Mouse (Mus musculus): ENCODE data around the gene Nr1i3. TPM values are rescaled to one million over a fixed set of nuclear protein-coding genes. Genes with fewer than 3 reads are reported as not detected.

The Nr1i3 gene
- 0.19 and 0.23 TPM in 2 replicates for polyA plus RNA-seq (2012; rRNA removed)

- no peak within 1 kb of the TSS for H3K27ac ChIP-seq (ENCODE audit: insufficient read depth, low read length)
- no peak for DNase-seq
- WGBS, result 70% methylated on average over 10 of the region's 10 CpGs
- no peaks in the 10 kb centered on the region for H3K4me1 ChIP-seq (ENCODE audit: control insufficient read depth, insufficient read depth, low read length)
- H3K27me3 ChIP-seq (ENCODE audit: control insufficient read depth, insufficient read depth, low read length), result peaks cover 1% of the 10 kb centered on the region; the same call in 1 of the 2 replicates
- TF ChIP-seq POLR2A (IDR thresholded peaks at IDR 0.05; ENCODE audit: borderline replicate concordance, insufficient read depth, low read length) (no peak), CTCF (IDR thresholded peaks at IDR 0.05; ENCODE audit: borderline replicate concordance, insufficient read depth, low read depth, low read length) (no peak)
- no peak within 1 kb of the TSS for H3K4me3 ChIP-seq (replicated peaks; ENCODE audit: insufficient read depth, low read depth, low read length)
These were observed at the start of gene Nr1i3 for GRCm38 (mm10) chr1:171213801-171214496. Nr1i3 (plus strand) TSS chr1:171213970.

GRCm38 (mm10) chr1:171164258-171164657 is 49.5 kb upstream of the Nr1i3 start:
- no peaks in the 10 kb centered on the region for H3K4me1 ChIP-seq (ENCODE audit: control insufficient read depth, insufficient read depth, low read length)
- TF ChIP-seq CTCF (IDR thresholded peaks at IDR 0.05; ENCODE audit: borderline replicate concordance, insufficient read depth, low read depth, low read length) (no peak), POLR2A (IDR thresholded peaks at IDR 0.05; ENCODE audit: borderline replicate concordance, insufficient read depth, low read length) (no peak)
- no peaks in the 10 kb centered on the region for H3K27me3 ChIP-seq (ENCODE audit: control insufficient read depth, insufficient read depth, low read length)
- no peak for DNase-seq
- H3K4me3 ChIP-seq (replicated peaks; ENCODE audit: insufficient read depth, low read depth, low read length), result no peak overlapping the region
- no peak overlapping the region for H3K27ac ChIP-seq (ENCODE audit: insufficient read depth, low read length)
- 33% methylated on average over 3 of the region's 3 CpGs for WGBS

GRCm38 (mm10) chr1:171165629-171166345 is 48.0 kb upstream of the Nr1i3 start:
- H3K4me3 ChIP-seq (replicated peaks; ENCODE audit: insufficient read depth, low read depth, low read length), result no peak overlapping the region
- H3K27me3 ChIP-seq (ENCODE audit: control insufficient read depth, insufficient read depth, low read length), result no peaks in the 10 kb centered on the region
- TF ChIP-seq POLR2A (IDR thresholded peaks at IDR 0.05; ENCODE audit: borderline replicate concordance, insufficient read depth, low read length) (no peak), CTCF (IDR thresholded peaks at IDR 0.05; ENCODE audit: borderline replicate concordance, insufficient read depth, low read depth, low read length) (no peak)
- no peak overlapping the region for H3K27ac ChIP-seq (ENCODE audit: insufficient read depth, low read length)
- H3K4me1 ChIP-seq (ENCODE audit: control insufficient read depth, insufficient read depth, low read length), result no peaks in the 10 kb centered on the region
- DNase-seq, result no peak
- 76% methylated on average over 5 of the region's 5 CpGs for WGBS

DNA sequence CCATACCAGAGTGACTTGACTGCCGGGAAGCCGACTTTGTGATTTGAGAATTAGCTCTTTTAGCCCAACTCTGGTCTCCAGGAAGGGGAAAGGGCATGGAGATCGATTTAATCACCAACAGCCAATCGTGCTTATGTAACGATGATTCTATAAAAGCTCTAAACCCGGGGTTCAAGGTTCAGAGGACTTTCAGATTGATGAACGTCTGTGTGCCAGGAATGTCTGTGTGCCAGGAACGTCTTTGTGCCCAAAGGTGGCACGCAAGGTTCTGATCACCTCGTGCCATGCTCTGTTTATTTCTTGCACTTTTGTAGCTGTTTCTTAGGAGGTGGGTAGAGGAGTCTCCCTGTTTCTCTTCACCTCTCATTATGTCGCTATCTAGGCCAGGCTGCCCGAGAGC is 44.9 kb upstream of the Nr1i3 start:
- H3K27me3 ChIP-seq (ENCODE audit: control insufficient read depth, insufficient read depth, low read length), result no peaks in the 10 kb centered on the region
- H3K4me3 ChIP-seq (replicated peaks; ENCODE audit: insufficient read depth, low read depth, low read length), result no peak overlapping the region
- TF ChIP-seq POLR2A (IDR thresholded peaks at IDR 0.05; ENCODE audit: borderline replicate concordance, insufficient read depth, low read length) (no peak), CTCF (IDR thresholded peaks at IDR 0.05; ENCODE audit: borderline replicate concordance, insufficient read depth, low read depth, low read length) (no peak)
- 81% methylated on average over 12 of the region's 12 CpGs for WGBS
- no peak for DNase-seq
- no peak overlapping the region for H3K27ac ChIP-seq (ENCODE audit: insufficient read depth, low read length)
- H3K4me1 ChIP-seq (ENCODE audit: control insufficient read depth, insufficient read depth, low read length), result no peaks in the 10 kb centered on the region

GRCm38 (mm10) chr1:171169913-171170312 is 43.9 kb upstream of the Nr1i3 start:
- H3K4me3 ChIP-seq (replicated peaks; ENCODE audit: insufficient read depth, low read depth, low read length), result no peak overlapping the region
- H3K27ac ChIP-seq (ENCODE audit: insufficient read depth, low read length), result no peak overlapping the region
- DNase-seq, result no peak
- WGBS, result 66% methylated on average over 3 of the region's 3 CpGs
- no peaks in the 10 kb centered on the region for H3K27me3 ChIP-seq (ENCODE audit: control insufficient read depth, insufficient read depth, low read length)
- H3K4me1 ChIP-seq (ENCODE audit: control insufficient read depth, insufficient read depth, low read length), result no peaks in the 10 kb centered on the region
- TF ChIP-seq CTCF (IDR thresholded peaks at IDR 0.05; ENCODE audit: borderline replicate concordance, insufficient read depth, low read depth, low read length) (no peak), POLR2A (IDR thresholded peaks at IDR 0.05; ENCODE audit: borderline replicate concordance, insufficient read depth, low read length) (no peak)

DNA sequence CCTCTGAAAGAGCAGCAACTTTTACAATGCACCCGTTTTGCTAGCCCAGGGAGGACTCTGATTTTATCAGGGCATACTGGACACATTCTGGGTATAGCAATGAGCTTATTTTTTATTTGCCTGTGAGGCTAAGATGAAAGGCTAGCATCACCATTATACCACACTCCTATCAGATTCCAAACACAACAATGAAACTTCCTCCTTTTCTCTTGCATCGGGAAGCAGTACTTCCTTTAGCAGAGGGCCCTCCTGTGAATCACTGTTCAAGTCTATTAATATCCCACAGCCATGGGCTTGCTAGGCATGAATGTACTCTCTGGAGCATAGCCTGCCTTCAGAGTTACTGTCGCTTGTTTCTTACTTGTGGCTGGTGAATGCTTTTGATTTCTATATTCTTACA is 42.6 kb upstream of the Nr1i3 start:
- DNase-seq, result no peak
- Histone ChIP-seq H3K4me1 (ENCODE audit: control insufficient read depth, insufficient read depth, low read length) (no peaks in the 10 kb centered on the region), H3K27me3 (ENCODE audit: control insufficient read depth, insufficient read depth, low read length) (no peaks in the 10 kb centered on the region), H3K4me3 (replicated peaks; ENCODE audit: insufficient read depth, low read depth, low read length) (no peak overlapping the region), H3K27ac (ENCODE audit: insufficient read depth, low read length) (no peak overlapping the region)
- TF ChIP-seq CTCF (IDR thresholded peaks at IDR 0.05; ENCODE audit: borderline replicate concordance, insufficient read depth, low read depth, low read length), result no peak
- no peak for TF ChIP-seq POLR2A (IDR thresholded peaks at IDR 0.05; ENCODE audit: borderline replicate concordance, insufficient read depth, low read length)
- 46% methylated on average over 3 of the region's 3 CpGs for WGBS

- H3K27ac ChIP-seq (ENCODE audit: insufficient read depth, low read length), result no peak overlapping the region
- H3K4me3 ChIP-seq (replicated peaks; ENCODE audit: insufficient read depth, low read depth, low read length), result no peak overlapping the region
- WGBS, result 96% methylated on average over 8 of the region's 8 CpGs
- no peaks in the 10 kb centered on the region for H3K27me3 ChIP-seq (ENCODE audit: control insufficient read depth, insufficient read depth, low read length)
- no peak for TF ChIP-seq POLR2A (IDR thresholded peaks at IDR 0.05; ENCODE audit: borderline replicate concordance, insufficient read depth, low read length)
- TF ChIP-seq CTCF (IDR thresholded peaks at IDR 0.05; ENCODE audit: borderline replicate concordance, insufficient read depth, low read depth, low read length), result no peak
- no peak for DNase-seq
- H3K4me1 ChIP-seq (ENCODE audit: control insufficient read depth, insufficient read depth, low read length), result no peaks in the 10 kb centered on the region
These were observed 41.0 kb upstream of the Nr1i3 start for GRCm38 (mm10) chr1:171172779-171173178.

Data from cerebellum, adult 2 months (tissue).